Mouse (Mus musculus): ENCODE results near the gene Nell2.

Nell2 gene

DNA sequence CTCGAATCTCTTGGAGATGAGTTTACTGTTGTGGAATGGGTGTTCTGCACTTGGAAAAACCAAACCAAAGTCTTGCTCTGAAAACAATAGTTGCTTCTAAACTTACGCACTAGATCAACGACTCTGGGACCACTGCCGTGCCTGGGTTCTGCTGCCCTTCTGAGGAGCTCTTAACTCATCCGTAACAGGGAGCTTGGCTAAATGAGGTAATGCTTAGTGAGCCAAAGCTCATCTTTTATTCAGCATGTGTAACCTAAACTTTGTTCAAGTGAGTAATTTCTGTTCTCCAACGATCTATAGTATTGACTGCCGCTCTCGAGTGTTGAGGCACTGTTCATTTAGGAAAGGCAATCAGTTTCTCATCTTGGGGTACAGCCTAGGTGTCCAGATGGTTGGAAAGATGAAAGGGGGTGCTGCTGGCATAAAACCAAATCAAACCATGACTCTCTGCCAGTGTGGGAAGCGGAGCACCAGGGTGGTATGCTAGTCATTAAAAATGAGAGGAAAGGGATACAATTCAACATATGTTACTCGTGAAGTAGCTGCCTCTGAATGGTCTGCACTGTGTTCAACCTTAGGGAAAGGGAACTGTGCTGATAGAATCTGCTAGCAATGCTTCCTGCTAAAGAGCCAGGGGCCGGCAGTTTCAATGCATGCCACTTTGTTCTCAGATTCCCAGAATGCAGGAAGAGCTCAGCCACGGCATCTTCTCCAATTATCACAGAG lies 311.6 kb downstream of the Nell2 start:
- no peak for DNase-seq

DNA sequence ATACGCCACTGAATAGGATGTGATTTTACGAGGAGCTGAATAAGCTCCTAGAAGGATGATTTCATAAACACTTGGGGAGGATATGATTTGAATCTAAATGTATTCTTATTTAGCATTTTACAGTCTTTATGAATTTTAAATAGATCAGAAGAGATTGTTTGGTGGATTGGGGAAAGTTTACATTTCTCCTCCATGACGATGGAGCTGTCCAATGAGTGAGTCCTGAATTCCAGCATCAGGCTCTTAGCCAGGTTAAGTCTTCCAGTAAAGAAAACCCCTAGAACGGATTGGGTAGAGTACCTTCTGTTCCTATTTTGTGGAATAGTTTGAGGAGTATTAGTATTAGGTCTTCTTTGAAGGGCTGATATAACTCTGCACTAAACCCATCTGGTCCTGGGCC lies 317.8 kb downstream of the Nell2 start:
- DNase-seq = no peak

DNA sequence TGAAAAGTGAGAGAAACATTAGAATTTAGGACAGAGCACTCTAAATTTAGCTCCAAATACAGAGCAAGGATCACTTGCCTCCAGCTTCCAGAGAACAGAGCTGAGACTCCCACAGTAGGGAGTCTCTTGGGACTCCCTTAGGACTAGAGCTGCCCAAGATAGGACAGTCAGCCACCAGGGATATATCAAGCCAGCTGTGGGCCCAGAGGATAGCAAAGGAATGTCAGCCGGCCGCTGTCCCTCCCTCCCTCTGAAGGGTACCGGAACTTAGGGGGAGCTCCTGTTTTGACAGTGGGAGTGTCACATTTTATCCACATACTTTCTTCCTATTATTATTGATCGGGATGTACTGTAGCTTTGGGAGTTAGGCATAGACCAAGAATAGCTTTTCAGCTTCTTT lies 319.2 kb downstream of the Nell2 start:
- DNase-seq = peak; percentile 0

DNA sequence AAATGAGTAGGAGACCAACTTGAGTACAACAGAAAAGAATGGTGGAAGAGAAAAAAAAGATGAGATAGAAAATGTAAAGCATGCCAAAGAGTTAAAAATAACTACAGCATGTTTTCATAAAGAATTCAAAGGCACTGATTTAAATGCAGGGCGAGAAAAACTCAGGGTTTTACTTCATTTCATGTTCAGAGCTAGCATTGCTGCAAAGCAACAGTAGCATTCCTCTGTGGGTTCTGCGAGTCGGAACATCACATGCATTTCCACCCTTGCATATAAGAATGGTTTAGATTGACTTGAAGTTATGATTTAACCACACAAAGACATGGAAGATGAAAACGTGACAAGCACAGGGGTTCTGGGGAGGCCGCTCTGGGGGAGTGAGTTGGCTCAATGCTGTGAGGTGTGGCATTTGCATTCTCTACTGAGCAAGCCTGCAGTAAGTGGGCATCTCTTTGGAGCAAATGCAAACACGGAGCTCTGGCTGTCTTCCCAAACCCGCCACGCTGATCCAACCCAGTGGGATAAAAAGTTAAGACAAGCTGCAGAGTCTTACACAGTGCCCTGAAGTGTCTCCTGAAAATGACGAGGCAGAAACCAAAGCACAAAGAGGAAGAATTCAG lies 334.6 kb downstream of the Nell2 start:
- DNase-seq = no peak

DNA sequence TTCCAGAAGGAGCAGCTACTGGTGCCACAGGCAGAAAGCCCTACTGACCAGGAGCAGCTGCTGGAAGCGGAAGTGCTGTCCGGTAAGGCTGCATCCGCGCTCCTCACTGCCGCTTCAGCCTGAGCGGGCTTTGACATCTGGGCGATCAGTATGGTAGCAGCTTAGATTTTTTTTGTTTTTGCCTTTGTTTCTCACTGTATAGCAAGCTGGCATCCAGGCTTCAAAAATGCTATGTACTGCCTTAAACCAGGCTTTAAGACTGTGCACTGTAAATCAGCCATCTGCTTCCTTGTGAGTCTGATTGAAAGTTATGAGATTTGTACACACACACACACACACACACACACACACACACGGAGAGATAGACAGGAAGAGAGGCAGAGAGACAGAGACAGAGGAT lies 335.4 kb downstream of the Nell2 start:
- DNase-seq = no peak

DNA sequence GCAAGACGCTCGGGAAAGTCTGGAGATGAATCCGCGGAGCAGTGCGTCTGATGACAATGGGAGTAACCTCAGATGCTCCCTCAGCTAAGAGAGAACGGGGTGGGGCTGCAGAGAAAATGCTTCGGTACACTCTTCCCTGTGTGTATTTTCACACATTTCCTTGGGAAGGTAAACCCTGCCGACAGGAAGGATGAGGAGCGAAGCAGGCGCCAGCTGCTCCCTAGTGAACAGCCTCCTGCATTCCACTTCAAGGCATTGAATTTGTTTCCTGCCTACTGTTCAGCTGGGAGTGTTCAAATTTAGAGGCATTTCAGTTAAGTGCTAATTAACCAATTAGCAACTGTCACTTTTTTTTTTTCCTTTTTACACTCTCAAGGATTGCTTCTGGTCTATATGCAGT lies 342.1 kb downstream of the Nell2 start:
- no peak for DNase-seq

DNA sequence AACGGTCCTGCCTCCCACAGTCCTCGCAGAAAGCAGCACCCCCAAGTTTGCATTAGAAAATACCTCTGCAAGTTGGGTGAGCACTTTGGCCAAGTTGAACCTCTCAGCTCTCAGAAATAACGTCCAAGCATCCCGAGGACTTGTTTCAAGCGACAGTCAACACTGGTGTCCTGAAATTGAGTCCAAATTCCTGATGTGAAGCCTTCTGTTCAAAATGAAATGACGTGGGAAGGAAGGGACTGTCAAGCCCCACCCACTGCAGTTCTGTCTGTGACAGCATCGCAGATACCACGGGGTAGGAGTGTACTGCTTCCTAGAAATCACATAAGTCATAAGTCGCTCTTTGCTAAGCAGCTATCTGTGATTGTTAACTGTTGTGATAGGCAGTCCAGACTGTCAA lies 342.9 kb downstream of the Nell2 start:
- DNase-seq = no peak

DNA sequence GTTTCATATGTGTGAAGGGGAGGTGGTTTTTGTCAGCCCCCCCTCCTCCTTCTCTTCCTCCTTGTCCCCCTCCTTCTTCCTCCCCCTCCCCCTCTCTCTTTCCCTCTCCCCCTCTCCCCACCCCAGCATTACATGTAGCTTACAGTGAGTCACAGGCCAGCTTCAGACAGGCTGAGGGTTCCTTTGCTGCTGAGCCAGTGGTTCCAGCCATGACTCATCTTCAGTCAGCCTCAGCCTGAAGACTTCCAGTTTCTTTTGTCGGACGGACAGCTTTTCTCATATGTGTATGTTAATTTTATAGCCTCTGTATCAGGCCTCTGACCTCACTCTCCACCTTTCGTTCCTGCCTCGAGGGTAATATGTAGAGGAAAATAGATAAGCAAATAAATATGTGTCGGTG lies 344.9 kb downstream of the Nell2 start:
- DNase-seq = no peak

DNA sequence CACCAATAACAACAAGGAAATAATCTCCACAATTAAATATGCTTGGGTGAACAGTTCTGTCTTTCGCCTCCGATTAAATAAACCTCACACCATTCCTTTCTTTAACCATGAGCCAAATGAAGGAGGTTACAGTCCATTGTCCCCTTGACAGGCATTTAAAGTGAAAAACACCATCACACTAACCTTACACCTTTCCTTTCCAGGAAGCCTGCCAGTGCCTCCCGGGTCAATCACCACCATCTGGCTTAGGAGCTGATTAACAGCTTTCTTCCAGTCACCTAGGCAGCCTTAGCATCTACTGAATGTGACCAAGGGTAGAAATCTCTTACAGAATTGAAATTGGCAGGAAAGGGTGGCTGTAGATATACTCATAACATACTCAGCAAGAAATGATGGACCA lies 371.5 kb downstream of the Nell2 start:
- DNase-seq = peak; percentile 3

DNA sequence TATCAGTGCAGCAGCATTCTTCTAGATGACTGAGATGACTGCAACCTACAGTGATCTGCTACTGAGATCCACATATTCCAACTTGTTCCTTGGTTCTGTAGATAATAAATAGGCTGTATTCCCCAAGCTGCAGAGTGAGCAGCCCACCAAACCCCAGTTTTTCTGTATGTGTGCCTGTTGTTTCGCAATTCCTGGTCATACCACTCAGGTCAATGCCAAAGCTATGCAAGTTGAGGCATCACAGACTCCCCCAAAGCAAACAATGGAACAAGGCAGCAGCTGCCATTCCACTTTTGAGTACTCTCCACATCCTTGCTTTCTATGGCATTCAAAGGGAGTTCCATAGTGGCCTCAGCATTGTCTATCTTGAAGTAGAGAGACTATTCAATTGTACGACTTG lies 383.2 kb downstream of the Nell2 start:
- no peak for DNase-seq

DNA sequence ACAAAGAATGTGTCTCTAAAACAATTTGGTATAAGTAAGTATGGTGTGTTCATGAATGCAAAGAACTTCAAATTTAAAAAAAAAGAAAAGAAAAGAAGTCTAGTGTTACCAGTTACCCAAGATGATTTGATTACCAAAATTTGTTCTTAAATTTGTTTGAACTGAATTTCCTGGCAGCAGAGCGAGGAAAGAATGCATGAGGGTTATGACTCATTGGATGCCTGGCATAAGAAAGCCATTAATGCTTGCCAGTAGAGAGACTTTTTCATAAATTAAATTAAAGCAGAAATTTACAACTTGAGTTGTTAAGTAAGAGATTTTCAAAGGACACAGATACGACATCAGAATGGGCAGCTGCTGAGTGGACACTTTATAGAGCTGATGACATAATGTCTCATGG lies 384.2 kb downstream of the Nell2 start:
- no peak for DNase-seq

DNA sequence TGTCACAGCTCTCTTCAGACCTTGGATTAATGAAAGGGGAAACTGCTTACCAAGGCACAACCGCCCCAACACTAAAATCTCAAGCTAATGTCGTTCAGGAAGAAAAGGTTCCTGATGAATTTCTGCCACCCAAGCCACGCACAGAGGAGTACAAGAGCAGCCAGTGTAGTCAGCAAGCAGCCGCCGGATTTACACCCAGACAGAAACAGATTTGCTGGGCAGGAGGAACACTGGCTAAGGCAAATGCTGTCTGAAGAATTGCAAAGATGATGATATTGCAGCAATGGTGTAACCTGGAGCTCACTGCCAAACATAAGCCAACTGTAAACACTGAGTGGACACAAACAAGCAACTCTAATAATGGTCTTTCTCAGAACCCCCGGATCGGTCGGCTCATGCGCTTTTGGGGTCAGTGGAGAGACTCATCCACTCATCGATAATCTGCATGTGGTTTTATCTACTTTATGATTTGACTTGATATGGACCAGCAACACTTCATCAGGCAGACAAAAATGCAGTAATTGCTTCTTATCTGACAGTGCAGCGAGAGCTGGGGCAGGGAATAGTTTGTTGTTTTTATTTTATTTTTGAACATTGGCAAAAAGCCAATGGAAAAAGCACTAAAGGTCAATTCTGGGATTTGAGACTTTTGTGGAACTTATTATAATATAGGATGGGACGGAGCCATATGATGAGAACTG lies 389.5 kb downstream of the Nell2 start:
- DNase-seq = no peak

DNA sequence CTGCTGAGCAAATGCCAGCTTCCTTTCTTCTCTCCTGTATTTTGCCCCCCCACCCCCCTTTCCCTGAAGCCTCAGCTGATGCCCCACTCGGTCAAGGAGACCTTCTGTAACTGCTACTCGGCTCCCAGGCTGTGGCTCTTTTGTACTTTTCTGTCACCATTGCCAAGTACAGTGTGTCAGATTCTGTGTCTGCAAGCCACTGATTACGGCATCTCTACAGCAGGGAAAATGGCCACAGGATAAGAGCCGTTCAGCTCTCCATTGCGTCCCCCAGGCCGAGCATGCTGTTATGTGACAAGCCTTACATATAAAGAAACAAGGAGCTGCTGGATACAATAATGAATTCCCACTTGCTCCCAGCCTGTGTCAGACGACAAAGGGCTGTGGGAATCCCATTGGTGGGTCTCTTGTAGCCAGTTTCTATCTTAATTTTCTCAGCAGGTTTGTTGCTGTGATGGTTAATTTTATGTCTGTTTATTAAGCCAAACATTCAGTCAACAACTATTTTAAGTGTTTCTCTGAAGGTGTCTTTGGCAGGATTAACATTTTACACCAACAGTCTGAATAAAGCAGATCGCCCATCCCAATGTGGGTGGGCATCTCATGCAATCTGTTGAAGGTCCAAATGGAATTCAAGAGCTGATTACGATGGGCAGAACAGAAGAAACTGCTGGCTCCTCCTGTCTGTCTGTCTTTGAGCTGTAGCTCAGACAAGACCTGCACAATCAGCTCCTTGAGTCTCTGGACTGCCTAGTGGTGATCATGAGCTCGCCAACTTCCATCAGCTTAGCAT lies 391.1 kb downstream of the Nell2 start:
- DNase-seq = no peak

DNA sequence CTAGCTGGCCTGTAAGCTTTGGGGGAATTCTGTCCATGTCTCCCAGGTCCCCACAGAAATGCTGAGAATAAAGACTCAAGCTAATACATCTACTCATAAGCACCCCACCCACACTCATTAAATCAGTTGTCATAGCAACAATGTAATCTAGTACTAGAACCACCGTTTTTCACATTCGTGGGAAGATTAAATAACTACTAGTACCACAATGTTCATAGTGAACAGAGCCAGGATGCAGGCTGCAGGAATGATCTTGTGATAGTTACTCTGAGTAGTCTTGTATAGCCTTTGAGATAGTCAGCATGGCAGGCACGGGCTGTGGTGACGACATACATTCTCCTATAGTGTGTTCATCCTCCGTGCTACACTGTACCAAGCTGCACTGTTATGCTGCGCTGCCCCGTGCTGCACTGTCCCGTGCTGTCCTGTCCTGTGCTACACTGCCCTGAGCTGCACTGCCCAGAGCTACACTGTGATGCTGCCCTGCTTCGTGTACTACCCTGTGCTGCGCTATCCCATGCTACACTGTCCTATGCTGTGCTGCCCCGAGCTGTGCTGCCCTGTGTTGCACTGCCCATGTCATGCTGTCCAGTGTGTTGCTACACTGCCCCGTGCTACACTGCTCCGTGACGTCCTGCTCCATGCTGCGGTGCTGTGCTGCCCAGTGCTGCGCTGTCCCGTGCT lies 392.3 kb downstream of the Nell2 start:
- no peak for DNase-seq

DNA sequence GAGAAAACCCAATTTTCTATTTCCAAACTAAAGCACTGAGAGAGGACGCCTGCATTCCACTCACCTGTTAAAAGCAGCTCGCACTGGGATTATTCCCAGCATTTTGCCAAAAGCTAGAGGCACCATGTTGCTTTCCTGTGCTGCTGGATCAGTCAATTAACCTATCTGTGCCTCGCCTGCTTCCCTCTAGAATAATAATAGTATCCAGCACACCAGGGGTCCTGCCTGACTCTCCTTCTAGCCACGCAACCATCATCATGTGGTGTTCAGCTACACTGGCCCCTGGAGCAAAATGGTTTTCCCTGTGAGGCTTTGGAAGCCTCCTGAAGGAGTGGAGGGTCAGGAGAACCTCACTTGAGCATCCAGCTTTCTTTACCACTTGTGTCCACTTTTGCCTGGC lies 397.0 kb downstream of the Nell2 start:
- DNase-seq = no peak

DNA sequence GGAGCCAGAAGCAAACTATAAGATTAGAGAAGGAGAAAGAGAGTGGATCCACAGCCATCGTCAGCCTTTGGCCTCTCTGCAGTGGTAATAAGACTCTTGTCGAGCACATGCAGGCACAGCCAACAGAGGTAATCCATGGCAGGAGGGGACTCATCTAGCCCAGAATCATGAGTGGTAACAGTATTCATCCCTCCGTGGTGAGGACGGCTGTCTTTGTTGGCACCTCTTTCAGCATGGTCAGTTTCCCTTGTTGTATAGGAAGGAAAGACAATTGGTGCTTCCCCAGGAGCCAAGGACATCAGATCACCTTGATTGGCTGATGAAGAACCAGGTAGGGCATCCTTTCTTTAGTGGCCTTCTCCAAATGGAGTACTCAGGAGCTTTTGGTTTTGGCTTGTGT lies 419.7 kb downstream of the Nell2 start:
- no peak for DNase-seq

DNA sequence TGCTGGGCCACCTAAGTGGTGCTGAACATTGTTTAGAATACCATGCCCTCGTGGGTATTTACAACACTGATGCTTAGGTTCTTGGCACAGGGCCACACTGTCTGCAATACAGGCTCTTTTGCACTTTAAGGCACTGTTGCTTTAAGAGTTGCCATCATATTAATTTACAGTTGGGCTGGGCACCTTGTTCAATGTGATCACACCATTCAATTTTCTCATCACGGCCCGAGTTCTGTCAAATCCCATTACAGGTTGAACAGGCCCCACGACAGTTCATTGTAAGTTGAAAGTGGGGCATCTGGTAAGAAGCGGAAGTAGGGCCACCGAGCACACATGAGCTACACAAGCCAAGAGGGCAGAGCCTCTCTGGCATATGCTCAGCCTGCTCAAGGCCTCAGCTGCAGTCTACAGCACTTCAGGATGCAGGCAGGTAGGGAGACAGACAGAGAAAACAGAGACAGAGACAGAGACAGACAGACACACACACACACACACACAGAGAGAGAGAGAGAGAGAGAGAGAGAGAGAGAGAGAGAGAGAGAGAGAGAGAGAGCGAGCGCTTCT lies 421.0 kb downstream of the Nell2 start:
- DNase-seq = no peak

DNA sequence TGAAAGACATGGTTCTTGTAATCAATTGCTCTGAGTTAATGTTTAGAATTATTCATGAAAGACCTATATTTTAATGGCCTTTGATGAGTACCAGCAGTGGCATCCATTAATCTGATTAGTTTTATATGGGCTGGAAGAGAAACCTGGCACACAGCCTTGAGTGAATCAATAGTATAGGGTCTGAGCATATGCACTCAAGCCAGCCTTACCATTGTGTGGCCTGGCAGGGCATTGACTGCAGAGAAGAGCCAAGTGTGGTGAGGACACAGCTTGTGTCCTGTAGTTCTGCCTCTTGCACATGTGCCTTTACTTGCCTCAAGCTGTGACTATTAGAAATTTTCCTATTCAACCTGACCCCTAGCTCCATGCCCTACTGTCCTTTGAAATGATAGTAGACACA lies 426.8 kb downstream of the Nell2 start:
- no peak for DNase-seq

DNA sequence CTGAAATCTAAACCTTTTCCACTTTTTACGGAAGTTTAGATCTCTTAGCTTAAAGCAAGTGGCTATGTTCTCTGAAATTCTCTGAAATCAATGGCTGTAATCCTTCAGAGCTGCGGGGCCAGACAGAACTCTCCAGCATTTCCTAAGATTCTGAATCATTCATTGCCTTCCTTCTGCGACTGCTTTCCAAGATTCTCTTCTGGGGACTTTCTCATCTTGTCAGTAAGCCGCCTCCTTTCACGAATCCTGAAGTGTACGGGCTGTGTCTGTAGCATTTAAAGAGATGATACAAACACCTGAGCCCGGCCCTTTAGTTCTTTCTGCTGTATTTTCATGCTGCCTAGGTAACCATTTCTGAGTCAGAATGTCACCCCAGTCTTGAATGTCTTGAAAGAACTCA lies 428.2 kb downstream of the Nell2 start:
- no peak for DNase-seq

DNA sequence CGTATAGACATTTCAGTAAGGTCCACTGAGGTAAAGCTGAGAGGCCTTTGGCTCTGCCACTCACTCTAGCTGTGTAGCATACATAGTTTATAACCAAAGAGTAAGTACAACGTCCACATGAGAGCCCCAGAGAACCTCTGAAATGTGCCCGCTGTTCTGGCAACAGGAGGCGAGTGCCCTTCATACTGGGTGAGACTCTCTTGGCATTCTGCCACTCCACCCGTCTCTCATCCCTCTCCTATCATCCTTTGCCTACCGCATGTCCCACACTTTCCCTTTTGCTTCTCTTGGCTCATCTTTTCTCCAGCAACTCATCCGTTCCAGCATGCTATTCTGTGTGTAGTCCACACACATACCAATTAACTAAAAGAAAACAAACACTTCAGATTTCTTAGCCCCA lies 442.4 kb downstream of the Nell2 start:
- no peak for DNase-seq

DNA sequence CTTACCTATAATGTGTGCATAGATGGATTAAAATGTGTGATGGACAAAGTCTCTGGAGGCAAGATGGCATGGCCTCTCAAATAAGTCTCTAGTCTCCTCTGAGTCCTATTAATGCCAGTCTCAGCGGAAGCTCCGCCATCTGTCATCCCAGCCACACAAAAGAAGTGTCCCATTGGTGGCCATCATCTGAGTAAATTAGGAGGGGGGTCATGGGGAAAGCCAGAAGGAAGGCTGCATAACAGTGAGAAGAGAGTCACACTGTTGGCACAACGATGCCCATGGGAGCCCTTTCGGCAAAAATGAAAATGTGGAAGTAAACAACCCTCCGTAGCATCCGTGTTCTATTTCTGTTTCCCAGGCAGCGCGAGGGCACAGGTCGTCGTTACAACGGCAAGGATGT lies 446.7 kb downstream of the Nell2 start:
- no peak for DNase-seq

DNA sequence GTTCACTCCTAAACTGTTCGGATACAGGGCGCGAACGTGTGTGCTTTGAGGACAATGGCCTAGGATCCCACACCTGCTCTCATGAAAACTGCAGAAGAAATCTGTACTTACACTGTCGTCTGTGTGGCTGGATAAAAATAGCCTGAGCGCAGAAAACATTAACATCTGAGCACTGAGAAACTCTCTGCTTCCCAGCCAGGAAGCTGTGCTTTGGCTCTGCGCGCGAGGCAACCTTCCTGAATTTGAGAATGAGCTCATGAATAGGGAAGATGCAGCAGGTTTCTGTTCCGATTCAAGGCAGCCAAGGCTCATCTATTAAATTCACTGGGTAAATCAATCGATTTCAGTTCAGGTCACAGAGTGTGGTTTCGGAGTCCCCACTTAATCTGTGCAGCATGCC lies 453.0 kb downstream of the Nell2 start:
- DNase-seq = no peak

DNA sequence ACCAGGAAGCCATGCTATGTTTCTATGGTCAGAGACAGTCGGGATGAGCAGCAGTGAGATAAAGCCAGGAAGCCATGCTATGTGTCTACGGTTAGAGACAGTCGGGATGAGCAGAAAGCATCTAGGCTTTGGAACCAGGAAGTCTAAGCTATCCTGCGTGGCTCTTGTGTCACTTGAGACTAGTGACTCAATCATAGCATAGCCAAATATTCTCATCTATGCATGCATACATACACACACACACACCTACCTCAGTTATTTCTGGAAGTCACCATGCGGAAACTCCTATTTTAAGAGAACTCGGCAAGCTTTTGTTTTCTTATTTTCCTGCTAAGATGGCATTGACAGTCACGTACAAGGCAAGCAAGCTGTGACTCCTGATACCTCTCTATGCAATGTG lies 457.5 kb downstream of the Nell2 start:
- DNase-seq = no peak

Measured in kidney, adult 9 months (tissue).